Mouse (Mus musculus) monocyte, adult 2 months (primary cell): ENCODE data around the gene Pfn4.
"Not testable (repeated sequence)": the region's sequence is repeated elsewhere in the genome, so short reads cannot be mapped to it uniquely, and the experiment has no call there.

ENCODE experiments used
- DNase-seq, 2 experiments: peaks; one replicate each; pipeline ENCODE4 v3.0.0; 2022; ENCODE audit warnings: low spot score in 2 of 2, low read depth in 1 of 2

Pfn4 gene

DNA sequence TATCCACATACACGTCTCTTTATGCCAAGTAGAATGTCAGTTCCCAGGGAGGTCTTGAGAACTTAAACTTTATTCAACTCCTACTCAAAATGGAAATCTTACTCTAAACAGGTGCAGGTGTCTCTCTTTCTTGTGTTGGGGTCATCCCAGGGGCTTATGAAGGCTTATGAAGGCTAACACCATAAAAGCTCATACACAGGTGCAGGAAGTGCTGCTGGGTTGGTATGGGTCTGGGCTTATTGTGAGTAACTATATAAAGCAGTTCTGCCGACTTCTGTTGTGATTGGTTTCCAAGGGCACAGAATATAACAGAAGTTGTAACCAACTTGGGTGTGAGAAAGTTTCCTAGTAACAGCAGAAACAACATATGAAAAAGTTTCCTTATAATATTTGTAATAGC lies 15.6 kb downstream of the Pfn4 start:
- no peak for DNase-seq

DNA sequence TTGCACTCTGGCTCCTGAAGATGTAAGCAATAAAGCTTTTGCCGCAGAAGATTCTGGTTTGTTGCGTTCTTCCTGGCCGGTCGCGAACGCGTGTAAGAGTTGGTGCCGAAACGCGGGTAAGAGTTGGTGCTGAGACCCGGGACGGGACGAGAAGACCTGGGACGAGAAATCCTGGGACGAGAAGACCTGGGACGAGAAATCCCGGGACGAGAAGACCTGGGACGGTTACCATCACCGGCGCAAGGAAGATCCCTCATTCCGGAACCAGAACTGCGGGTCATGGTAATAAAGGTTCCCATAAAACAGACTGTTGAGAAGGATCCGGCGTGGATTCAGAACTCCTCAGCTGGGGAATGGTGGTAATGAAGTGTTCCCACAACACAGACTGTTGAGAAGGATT lies 19.3 kb downstream of the Pfn4 start:
- not testable (repeated sequence) for DNase-seq

DNA sequence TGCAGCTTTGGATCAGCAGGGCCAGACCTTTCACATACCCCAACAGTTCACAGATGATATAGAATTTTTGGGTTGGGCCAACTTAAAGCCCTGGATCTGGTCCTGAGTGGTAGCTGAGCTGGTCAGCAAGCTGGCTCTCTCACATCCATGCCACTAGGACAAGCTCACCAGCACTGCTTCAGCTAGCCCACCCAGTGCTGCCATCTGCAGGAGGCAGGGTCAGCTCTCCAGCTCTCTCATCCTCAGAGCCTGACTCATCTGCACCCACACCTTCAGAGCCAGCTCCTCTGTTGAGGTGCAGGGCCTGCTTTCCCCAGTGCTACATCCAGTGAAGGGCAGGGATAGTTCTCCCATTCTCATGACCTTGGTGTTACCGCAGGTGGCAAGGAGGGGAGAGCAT lies 24.9 kb downstream of the Pfn4 start:
- DNase-seq = no peak

DNA sequence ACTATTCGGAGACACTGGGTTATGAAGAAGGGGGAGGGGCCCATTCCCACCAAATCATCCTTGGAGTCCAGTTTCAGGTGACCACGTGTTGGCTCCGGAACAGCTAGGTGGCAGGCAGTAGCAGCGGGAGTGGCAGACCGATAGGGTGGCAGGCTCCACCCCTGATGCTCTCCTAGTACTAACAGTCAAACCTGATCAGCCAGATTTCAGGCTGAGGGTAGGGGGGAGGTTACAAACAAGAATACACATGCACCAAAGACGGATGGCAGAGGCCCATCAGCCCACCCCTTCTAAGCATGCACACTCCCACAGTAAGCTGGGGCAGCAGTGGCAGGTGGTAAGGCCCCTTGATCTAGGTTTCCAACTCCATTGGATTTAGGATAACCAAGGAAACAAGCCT lies 28.6 kb downstream of the Pfn4 start:
- DNase-seq = not testable (repeated sequence)

DNA sequence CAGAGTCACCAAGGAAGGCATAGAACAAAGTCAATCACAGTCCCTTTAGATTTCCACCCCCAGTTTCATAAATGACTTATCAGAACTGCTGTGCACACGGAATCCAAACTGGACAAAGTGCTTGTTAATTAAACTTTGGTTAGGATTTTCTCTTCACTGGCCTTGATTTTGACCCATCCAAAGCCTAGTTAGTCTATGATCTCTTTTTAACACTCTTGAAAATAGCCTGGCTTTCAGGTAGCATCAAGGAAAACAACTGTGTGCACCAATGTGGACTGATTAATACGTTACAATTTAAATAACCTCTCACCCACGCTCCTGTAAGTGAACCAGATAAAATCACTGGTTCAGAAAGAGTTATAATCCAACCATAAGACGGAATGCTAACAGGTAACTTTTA lies 42.2 kb downstream of the Pfn4 start:
- DNase-seq = no peak

DNA sequence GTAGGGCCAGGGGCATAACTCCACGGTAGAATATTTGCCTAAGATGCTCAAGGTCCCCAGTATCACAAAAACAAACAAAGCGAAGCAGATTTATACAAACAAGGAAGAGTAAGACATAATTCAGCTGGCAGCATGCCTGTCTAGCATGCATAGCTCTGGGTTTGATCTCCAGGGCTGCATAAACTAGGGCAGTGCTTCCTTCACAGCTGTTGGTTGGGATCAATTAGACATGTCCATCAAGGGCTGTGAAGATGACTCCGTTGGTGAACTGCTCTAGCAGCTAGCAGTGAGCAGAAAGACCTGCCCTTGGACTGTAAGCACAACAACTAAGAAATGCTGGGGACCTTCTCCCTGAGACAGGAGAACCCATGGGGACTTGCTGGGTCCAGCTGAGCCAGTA lies 42.9 kb downstream of the Pfn4 start:
- DNase-seq = no peak

DNA sequence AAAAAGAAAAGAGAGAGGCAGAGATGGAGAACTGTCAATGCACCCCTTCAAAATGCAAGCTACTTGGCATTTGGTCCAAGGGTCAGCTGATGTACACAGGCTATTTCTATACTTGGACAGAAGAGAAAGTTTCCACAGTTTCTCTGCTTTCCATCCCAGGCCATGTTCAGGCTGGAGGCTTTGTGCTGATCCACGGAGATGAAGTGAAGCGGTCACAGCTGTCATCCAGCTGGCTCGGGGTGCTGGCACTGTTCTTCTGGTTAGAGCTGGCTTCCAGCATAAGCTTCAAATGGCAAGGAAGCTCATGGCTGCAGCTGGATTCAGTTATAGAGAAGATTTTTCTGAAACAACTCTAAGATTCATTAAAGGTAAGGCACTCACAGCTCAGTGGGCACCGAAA lies 44.8 kb downstream of the Pfn4 start:
- no peak for DNase-seq

DNA sequence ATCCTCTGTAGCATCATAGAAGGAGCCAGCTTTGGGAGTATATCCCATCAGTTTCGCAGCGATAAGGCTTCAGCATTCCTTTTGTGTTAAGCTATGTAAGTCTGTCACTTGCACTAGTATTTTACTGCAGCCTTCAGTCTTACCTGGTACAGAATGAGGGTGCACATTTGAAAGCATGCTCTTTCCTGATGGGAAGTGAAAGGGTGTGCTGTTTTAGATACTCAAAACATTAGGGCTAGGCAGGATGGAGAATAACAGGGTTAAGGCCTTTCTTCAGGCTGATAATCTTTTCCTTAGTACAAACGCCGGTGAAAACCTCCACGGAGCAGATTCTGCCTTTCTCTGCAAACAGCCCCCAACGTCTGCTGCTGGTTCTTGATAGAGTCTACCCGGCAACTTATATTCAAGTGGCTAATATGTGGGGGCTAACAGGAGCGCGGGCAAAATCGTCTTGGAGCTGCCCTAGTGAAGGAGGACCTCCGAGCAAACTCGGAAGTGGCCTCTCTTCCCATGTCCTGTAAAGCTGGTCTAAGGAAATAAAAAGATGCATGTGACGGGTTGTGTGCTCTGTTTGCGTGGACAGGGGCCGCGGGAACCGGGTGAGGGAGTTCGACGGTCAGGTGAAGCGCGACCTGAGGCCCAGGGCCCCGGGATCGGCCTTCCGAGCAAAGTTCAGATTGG lies 48.0 kb downstream of the Pfn4 start:
- no peak for DNase-seq

DNA sequence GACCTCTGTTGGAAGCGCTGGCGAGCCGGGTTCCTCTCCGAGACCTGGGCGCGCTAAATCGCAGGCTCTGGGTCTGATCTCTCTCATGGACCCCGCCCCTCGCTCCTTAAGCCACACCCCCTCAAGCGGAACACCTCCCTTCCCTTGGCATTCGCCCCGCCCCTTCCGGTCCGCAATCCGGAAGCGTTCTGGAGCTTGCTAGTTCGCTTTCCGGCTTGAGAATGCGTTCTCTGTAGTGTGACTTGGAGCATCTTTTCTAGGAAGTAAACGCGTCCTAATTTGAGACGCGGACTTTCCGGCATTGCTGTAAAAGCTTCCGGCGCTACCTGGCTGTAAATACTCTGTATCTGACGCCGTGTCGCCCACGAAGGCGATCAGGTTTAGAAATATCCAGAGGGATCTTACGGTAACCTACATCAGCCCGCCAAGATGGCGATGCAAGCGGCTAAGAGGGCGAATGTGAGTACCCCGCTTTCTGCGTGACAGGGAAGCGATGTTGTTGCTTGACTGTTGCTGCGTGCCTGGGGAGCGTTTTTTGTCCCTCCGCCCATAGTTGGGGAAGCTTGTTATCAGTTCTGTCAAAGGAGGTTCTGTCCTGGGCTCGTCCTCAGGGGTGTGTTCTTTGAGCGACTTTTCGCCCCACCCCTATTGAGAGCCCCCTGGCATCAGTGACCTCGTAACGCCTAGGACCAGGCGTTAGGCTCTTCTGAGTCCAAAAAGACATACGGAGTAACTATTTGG lies 48.7 kb downstream of the Pfn4 start, which contains the start of gene Sf3b6:
Gene Sf3b6 (plus strand): TSS at position 184 of the 741 bp plus-strand sequence.
- DNase-seq = peak; percentile 97 to 98

DNA sequence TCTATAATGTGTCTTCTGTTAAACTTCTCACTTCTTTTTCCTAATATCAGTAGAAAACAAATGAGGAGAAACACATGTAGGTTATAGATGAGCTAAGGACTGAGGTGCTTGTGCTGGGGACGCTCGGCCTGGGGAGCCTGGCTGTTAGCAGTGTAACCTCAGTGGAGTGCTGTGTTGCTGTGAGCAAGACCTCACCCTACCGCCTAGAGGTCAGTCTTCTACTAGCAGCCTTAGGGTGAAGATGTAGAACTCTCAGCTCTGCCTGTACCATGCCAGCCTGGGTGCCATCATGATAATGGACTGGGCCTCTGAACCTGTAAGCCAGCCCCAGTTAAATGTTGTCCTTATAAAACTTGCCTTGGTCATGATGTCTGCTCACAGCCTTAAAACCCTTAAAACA lies 58.4 kb downstream of the Pfn4 start:
- no peak for DNase-seq
